Mouse (Mus musculus): ENCODE results near the gene Clstn3. TPM values are rescaled to one million over a fixed set of nuclear protein-coding genes. Genes with fewer than 3 reads are reported as not detected.
"Not testable (repeated sequence)": the region's sequence is repeated elsewhere in the genome, so short reads cannot be mapped to it uniquely, and the experiment has no call there.

Clstn3 gene
- polyA plus RNA-seq, 1 experiment: 0.44 TPM

DNA sequence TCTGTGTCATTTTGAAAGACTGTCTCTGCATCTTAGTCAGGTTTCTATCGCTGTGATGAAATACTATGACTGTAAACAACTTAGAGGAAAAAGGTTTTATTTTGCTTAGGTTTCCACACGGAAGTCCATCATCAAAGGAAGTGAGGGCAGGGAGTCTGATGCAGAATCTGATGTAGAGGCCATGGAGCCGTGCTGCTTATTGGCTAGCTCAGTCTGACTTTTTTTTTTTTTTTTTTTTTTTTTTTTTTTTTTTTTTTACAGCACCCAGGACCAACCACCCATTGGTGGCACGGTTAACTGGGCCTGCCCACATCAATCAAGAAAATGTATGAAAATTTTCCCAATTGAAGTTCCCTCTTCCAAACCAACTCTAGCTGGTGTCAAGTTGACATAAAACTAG, 24.4 kb upstream of the Clstn3 start:
- Histone ChIP-seq H3K27ac (ENCODE audit: insufficient read depth, low read depth, low read length) (no peak overlapping the region), H3K4me1 (ENCODE audit: control insufficient read depth, insufficient read depth, insufficient read length, low read length) (peaks cover 13% of the 10 kb centered on the region), H3K27me3 (ENCODE audit: control insufficient read depth, insufficient read depth, low read length) (no peaks in the 10 kb centered on the region), H3K4me3 (ENCODE audit: low read depth, low read length) (no peak overlapping the region), H3K36me3 (ENCODE audit: control insufficient read depth, insufficient read depth, low read length) (no peaks in the 10 kb centered on the region)
- 75% methylated on average over 4 of the region's 4 CpGs for WGBS
- TF ChIP-seq POLR2A (IDR thresholded peaks at IDR 0.05; ENCODE audit: low read depth, low read length): no peak
- TF ChIP-seq CTCF (IDR thresholded peaks at IDR 0.05; ENCODE audit: extremely low read depth, insufficient read length, insufficient replicate concordance, low read depth, low read length): no peak

DNA sequence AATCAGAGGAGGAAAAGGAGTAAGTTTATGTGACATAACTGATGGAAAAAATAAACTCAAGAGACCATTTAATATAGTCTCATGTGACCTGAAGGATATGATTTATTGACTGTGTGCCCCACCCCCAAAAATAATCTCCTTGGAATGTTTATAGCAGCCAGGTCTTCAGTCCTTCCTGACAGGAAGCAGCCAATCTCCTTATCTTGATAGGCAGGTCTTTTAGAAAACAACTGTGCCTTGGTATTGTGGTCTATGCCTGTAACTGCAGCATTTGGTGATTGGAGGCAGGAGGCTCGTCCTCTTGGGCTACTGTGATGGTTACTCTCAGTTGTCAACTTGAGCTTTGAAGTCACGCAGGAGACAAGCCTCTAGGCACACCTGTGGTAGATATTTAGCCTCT, 22.9 kb upstream of the Clstn3 start:
- peaks cover 13% of the 10 kb centered on the region for H3K4me1 ChIP-seq (ENCODE audit: control insufficient read depth, insufficient read depth, insufficient read length, low read length)
- no peaks in the 10 kb centered on the region for H3K36me3 ChIP-seq (ENCODE audit: control insufficient read depth, insufficient read depth, low read length)
- no peaks in the 10 kb centered on the region for H3K27me3 ChIP-seq (ENCODE audit: control insufficient read depth, insufficient read depth, low read length)
- peak overlapping the region; percentile 78 for H3K27ac ChIP-seq (ENCODE audit: insufficient read depth, low read depth, low read length)
- TF ChIP-seq POLR2A (IDR thresholded peaks at IDR 0.05; ENCODE audit: low read depth, low read length) (no peak), CTCF (IDR thresholded peaks at IDR 0.05; ENCODE audit: extremely low read depth, insufficient read length, insufficient replicate concordance, low read depth, low read length) (no peak)
- H3K4me3 ChIP-seq (ENCODE audit: low read depth, low read length): no peak overlapping the region
- 10% methylated on average over 2 of the region's 2 CpGs for WGBS

DNA sequence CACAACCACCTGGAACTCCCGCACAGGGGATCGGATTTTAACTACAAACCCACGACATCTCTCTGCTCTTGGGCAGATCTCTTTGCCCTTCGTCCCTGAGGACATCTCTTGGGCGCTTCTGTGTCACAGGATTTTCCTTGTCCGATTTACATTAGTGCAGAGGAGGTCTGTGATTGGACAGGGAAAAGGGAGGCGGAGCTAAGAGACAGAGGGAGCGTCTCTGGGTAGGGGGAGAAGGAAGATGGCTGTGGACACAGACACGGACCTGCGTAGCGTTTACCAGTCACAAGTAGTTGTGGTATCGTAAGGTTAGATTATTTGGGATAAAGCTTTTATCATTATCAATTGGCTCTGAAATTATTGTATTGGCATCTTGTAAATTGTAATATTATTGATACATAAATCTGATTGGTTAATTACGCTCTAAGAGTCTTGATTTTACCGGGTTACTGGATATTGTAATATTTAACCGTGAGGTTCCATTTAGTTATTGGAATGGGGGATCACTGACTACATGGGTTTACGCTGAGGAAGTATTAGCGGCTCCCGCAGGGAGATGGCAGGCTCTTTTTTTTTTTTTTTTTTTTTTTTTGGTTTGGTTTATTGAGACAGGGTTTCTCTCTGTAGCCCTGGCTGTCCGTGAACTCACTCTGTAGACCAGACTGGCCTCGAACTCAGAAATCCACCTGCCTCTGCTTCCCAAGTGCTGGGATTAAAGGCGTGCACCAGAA, 21.0 kb upstream of the Clstn3 start:
- H3K4me3 ChIP-seq (ENCODE audit: low read depth, low read length): no peak overlapping the region
- H3K27me3 ChIP-seq (ENCODE audit: control insufficient read depth, insufficient read depth, low read length): no peaks in the 10 kb centered on the region
- peak overlapping the region; percentile 16; the same call in 1 of the 2 replicates for H3K27ac ChIP-seq (ENCODE audit: insufficient read depth, low read depth, low read length)
- WGBS: 79% methylated on average over 21 of the region's 21 CpGs
- TF ChIP-seq CTCF (IDR thresholded peaks at IDR 0.05; ENCODE audit: extremely low read depth, insufficient read length, insufficient replicate concordance, low read depth, low read length): no peak
- TF ChIP-seq POLR2A (IDR thresholded peaks at IDR 0.05; ENCODE audit: low read depth, low read length): no peak
- H3K4me1 ChIP-seq (ENCODE audit: control insufficient read depth, insufficient read depth, insufficient read length, low read length): peaks cover 22% of the 10 kb centered on the region
- H3K36me3 ChIP-seq (ENCODE audit: control insufficient read depth, insufficient read depth, low read length): no peaks in the 10 kb centered on the region

DNA sequence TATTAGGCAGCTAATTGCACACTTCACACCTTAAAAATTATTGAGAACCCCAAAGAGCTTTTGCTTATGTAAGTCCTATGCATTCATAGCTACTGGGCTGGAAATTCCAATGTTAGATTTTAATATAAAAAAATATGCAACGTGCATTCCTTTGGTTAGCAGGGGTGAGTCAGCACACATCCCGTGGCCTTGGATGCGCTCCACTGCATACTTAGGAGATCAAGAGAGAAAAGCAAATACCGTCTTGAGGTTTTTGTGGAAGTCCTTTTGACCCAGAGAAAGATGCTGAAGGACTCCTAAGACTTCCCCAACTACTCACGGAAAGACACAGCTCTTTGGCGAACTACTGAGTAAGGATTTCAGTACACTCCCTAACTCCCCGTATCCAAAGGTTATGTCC, 20.3 kb upstream of the Clstn3 start:
- TF ChIP-seq POLR2A (IDR thresholded peaks at IDR 0.05; ENCODE audit: low read depth, low read length) (no peak), CTCF (IDR thresholded peaks at IDR 0.05; ENCODE audit: extremely low read depth, insufficient read length, insufficient replicate concordance, low read depth, low read length) (no peak)
- Histone ChIP-seq H3K27ac (ENCODE audit: insufficient read depth, low read depth, low read length) (no peak overlapping the region; the same call in 1 of the 2 replicates), H3K27me3 (ENCODE audit: control insufficient read depth, insufficient read depth, low read length) (no peaks in the 10 kb centered on the region), H3K4me1 (ENCODE audit: control insufficient read depth, insufficient read depth, insufficient read length, low read length) (peaks cover 22% of the 10 kb centered on the region), H3K36me3 (ENCODE audit: control insufficient read depth, insufficient read depth, low read length) (no peaks in the 10 kb centered on the region), H3K4me3 (ENCODE audit: low read depth, low read length) (no peak overlapping the region)
- 73% methylated on average over 7 of the region's 7 CpGs for WGBS

DNA sequence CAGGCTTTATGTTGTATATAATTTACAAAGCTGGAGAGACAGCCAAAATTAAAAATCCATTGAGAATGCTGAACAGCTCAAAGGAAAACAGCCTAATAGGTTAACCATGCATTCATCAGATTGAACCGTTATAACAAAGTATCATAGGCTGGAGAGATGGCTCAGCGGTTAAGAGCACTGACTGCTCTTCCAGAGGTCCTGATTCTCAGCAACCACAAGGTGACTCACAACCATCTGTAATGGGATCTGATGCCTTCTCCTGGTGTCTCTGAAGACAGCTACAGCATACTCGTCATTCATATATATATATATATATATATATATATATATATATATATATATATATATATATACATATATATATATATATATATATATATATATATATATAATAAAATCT, 19.2 kb upstream of the Clstn3 start:
- 93% methylated on average over 3 of the region's 3 CpGs for WGBS
- not testable (repeated sequence) for H3K27ac ChIP-seq (ENCODE audit: insufficient read depth, low read depth, low read length); H3K27me3 ChIP-seq (ENCODE audit: control insufficient read depth, insufficient read depth, low read length); H3K4me3 ChIP-seq (ENCODE audit: low read depth, low read length); H3K36me3 ChIP-seq (ENCODE audit: control insufficient read depth, insufficient read depth, low read length)
- H3K4me1 ChIP-seq (ENCODE audit: control insufficient read depth, insufficient read depth, insufficient read length, low read length): peaks cover 27% of the 10 kb centered on the region

DNA sequence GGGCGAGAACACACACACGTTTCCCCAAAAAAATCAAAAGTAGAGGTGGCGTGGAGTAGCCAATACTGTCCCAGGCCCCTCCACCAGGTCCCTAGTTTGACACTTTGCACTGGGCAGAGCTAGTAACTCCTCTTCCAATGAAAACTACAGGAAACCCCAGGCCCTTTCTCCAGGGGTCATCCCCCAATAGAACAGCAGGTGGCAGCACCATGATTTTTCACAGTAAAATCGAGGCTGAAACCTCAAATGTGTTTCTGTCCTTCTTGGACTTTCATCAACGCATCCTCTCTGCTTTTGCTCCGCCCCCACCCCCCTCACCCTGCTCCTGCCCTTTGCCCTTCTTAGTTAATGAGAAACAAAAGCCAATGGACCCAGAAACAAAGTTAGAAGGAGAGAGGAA, 17.0 kb upstream of the Clstn3 start:
- Histone ChIP-seq H3K4me1 (ENCODE audit: control insufficient read depth, insufficient read depth, insufficient read length, low read length) (peaks cover 29% of the 10 kb centered on the region), H3K4me3 (ENCODE audit: low read depth, low read length) (peak overlapping the region; percentile 25; the same call in 1 of the 2 replicates), H3K27me3 (ENCODE audit: control insufficient read depth, insufficient read depth, low read length) (no peaks in the 10 kb centered on the region), H3K27ac (ENCODE audit: insufficient read depth, low read depth, low read length) (peak overlapping the region; percentile 40), H3K36me3 (ENCODE audit: control insufficient read depth, insufficient read depth, low read length) (no peaks in the 10 kb centered on the region)
- WGBS: 39% methylated on average over 6 of the region's 6 CpGs
- TF ChIP-seq POLR2A (IDR thresholded peaks at IDR 0.05; ENCODE audit: low read depth, low read length) (no peak), CTCF (IDR thresholded peaks at IDR 0.05; ENCODE audit: extremely low read depth, insufficient read length, insufficient replicate concordance, low read depth, low read length) (peak; percentile 51; the same call in 1 of the 2 replicates)

DNA sequence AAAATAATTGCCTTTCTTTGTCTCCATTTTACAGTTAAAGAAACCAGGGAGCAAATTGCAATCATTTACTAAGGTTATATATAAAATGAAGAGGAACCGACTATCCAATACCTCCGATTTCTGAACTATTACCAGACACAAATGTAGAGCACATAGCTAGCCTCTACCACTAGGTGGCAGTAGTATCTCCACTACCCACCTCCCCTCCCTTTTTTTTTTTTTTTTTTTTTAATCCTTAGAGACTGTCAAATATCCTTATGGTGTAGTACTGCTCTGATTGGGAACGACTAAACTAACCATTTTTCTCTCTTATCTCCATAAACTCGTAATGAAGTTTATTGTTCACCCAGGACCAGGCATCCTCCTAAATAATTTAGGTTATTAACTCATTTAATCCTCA, 15.7 kb upstream of the Clstn3 start:
- no peak overlapping the region for H3K27ac ChIP-seq (ENCODE audit: insufficient read depth, low read depth, low read length)
- H3K27me3 ChIP-seq (ENCODE audit: control insufficient read depth, insufficient read depth, low read length): no peaks in the 10 kb centered on the region
- 60% methylated on average over 4 of the region's 4 CpGs for WGBS
- no peak for TF ChIP-seq CTCF (IDR thresholded peaks at IDR 0.05; ENCODE audit: extremely low read depth, insufficient read length, insufficient replicate concordance, low read depth, low read length)
- no peak for TF ChIP-seq POLR2A (IDR thresholded peaks at IDR 0.05; ENCODE audit: low read depth, low read length)
- H3K36me3 ChIP-seq (ENCODE audit: control insufficient read depth, insufficient read depth, low read length): no peaks in the 10 kb centered on the region
- H3K4me3 ChIP-seq (ENCODE audit: low read depth, low read length): no peak overlapping the region
- H3K4me1 ChIP-seq (ENCODE audit: control insufficient read depth, insufficient read depth, insufficient read length, low read length): peaks cover 29% of the 10 kb centered on the region
